ENCODE assay signal across 8 mouse cellular contexts in genomic region chr9:108452911-108453310, GRCm38 (mm10). TPM values are rescaled to one million over a fixed set of nuclear protein-coding genes. Genes with fewer than 3 reads are reported as not detected.
DNase-seq lines count a peak whose midpoint lies in the region; ATAC-seq and TF ChIP-seq lines count a peak whose summit lies in the region.
"Had no signal": no experiment of that assay in that cellular context is flagged by ENCODE, and none has a peak within 500 bp of the region (broad histone marks: within the 10 kb centered on the region; RNA-seq: fewer than 3 reads in every experiment).

No protein-coding gene starts in this region.

- no peak for TF ChIP-seq CTCF in liver, embryonic 14.5 days (IDR thresholded peaks at IDR 0.05; ENCODE audit: low read depth)
- no peak for TF ChIP-seq CTCF in stomach, postnatal 0 days (IDR thresholded peaks at IDR 0.05; ENCODE audit: low read depth)

- peak overlapping the region; percentile 63 for H3K4me3 ChIP-seq in lung, embryonic 16.5 days (ENCODE audit: low read length)
- H3K4me3 ChIP-seq in forebrain, embryonic 15.5 days: peak overlapping the region; percentile 51
- H3K4me3 ChIP-seq in liver, embryonic 14.5 days (ENCODE audit: insufficient read depth in 1 of 2, low read depth in 2 of 2, low read length in 2 of 2): peak overlapping the region in 1 of 2 experiments; percentile 71; a peak in 2 of 4 replicates
- H3K4me3 ChIP-seq in stomach, postnatal 0 days (ENCODE audit: low read depth, low read length): peak overlapping the region; percentile 61

- peaks cover 4% of the 10 kb centered on the region for H3K36me3 ChIP-seq in lung, embryonic 16.5 days (ENCODE audit: control insufficient read depth, insufficient read depth, low read length)
- H3K36me3 ChIP-seq in forebrain, embryonic 15.5 days: peaks cover 9% of the 10 kb centered on the region; the same call in 1 of the 2 replicates
- no peaks in the 10 kb centered on the region for H3K36me3 ChIP-seq in liver, embryonic 14.5 days (replicated peaks; ENCODE audit: control insufficient read depth, insufficient read depth, low read depth)
- no peaks in the 10 kb centered on the region for H3K36me3 ChIP-seq in stomach, postnatal 0 days (ENCODE audit: control insufficient read depth, insufficient read depth, low read length)

- H3K27ac ChIP-seq in lung, embryonic 16.5 days (ENCODE audit: low read length): peak overlapping the region; percentile 77; the same call in 1 of the 2 replicates
- peak overlapping the region; percentile 83 for H3K27ac ChIP-seq in forebrain, embryonic 15.5 days (replicated peaks)
- H3K27ac ChIP-seq in liver, embryonic 14.5 days: no peak overlapping the region
- peak overlapping the region; percentile 81 for H3K27ac ChIP-seq in stomach, postnatal 0 days (replicated peaks)

- ATAC-seq in lung, embryonic 16.5 days (ENCODE audit: low read depth): peak; percentile 9; the same call in 1 of the 2 replicates
- ATAC-seq in forebrain, embryonic 15.5 days (replicated peaks): peak; percentile 17; the same call in 1 of the 2 replicates
- ATAC-seq in liver, embryonic 14.5 days (ENCODE audit: insufficient read depth): peak; percentile 24
- ATAC-seq in stomach, postnatal 0 days (ENCODE audit: low FRiP score, low TSS enrichment): no peak

- TF ChIP-seq EP300 in liver, embryonic 14.5 days (IDR thresholded peaks at IDR 0.05; ENCODE audit: low read depth): no peak
- TF ChIP-seq EP300 in stomach, postnatal 0 days (optimal IDR thresholded peaks at IDR 0.05): no peak

- no peaks in the 10 kb centered on the region for H3K27me3 ChIP-seq in lung, embryonic 16.5 days (ENCODE audit: control insufficient read depth, insufficient read depth, low read depth, low read length)
- H3K27me3 ChIP-seq in forebrain, embryonic 15.5 days: no peaks in the 10 kb centered on the region
- H3K27me3 ChIP-seq in liver, embryonic 14.5 days (ENCODE audit: control insufficient read depth, insufficient read depth, low read length): no peaks in the 10 kb centered on the region
- H3K27me3 ChIP-seq in stomach, postnatal 0 days (ENCODE audit: control insufficient read depth, insufficient read depth, low read length): no peaks in the 10 kb centered on the region

- DNase-seq in lung, postnatal 36 days: no peak
- DNase-seq in liver, embryonic 14.5 days (ENCODE audit: low read depth in 3 of 3, low spot score in 3 of 3): no peak
- DNase-seq in stomach, postnatal 0 days (ENCODE audit: low spot score): no peak
- no peak for DNase-seq in adrenal gland, adult (ENCODE audit: inconsistent age in 2 of 2, low spot score in 1 of 2)
- DNase-seq in kidney, adult 11 months: no peak

- peaks cover 28% of the 10 kb centered on the region for H3K4me1 ChIP-seq in lung, embryonic 16.5 days (replicated peaks; ENCODE audit: control insufficient read depth, insufficient read depth, low read length)
- peaks cover 46% of the 10 kb centered on the region for H3K4me1 ChIP-seq in forebrain, embryonic 15.5 days
- peaks cover 27 to 45% of the 10 kb centered on the region in 2 experiments for H3K4me1 ChIP-seq in liver, embryonic 14.5 days (replicated peaks; ENCODE audit: control insufficient read depth in 2 of 2, insufficient read depth in 2 of 2, low read length in 1 of 2)
- H3K4me1 ChIP-seq in stomach, postnatal 0 days (replicated peaks; ENCODE audit: control insufficient read depth, insufficient read depth): 0 out of 2 replicates have a peak, but pooled peaks cover 2% of the 10 kb centered on the region

- H3K9me3 ChIP-seq in lung, embryonic 16.5 days (ENCODE audit: control insufficient read depth, low read length): no peaks in the 10 kb centered on the region
- no peaks in the 10 kb centered on the region for H3K9me3 ChIP-seq in forebrain, embryonic 15.5 days
- H3K9me3 ChIP-seq in liver, embryonic 14.5 days (ENCODE audit: control insufficient read depth, low read length): no peaks in the 10 kb centered on the region
- H3K9me3 ChIP-seq in stomach, postnatal 0 days (ENCODE audit: control insufficient read depth, low read length): no peaks in the 10 kb centered on the region

- peak overlapping the region; percentile 77 for H3K9ac ChIP-seq in lung, embryonic 16.5 days (ENCODE audit: low read length)
- H3K9ac ChIP-seq in forebrain, embryonic 15.5 days (replicated peaks): peak overlapping the region; percentile 60
- H3K9ac ChIP-seq in liver, embryonic 14.5 days (replicated peaks): no peak overlapping the region
- peak overlapping the region; percentile 69 for H3K9ac ChIP-seq in stomach, postnatal 0 days (ENCODE audit: low read length)

- WGBS in lung, embryonic 16.5 days: 38% methylated on average over 6 of the region's 6 CpGs
- WGBS in forebrain, embryonic 15.5 days: 42% methylated on average over 6 of the region's 6 CpGs
- 46% methylated on average over 6 of the region's 6 CpGs for WGBS in liver, embryonic 14.5 days (ENCODE audit: insufficient replicate concordance)
- 26% methylated on average over 6 of the region's 6 CpGs for WGBS in stomach, postnatal 0 days

- H3K4me2 ChIP-seq in lung, embryonic 16.5 days (ENCODE audit: low read depth, low read length): peak overlapping the region; percentile 88
- H3K4me2 ChIP-seq in forebrain, embryonic 15.5 days (replicated peaks): peak overlapping the region; percentile 72
- H3K4me2 ChIP-seq in liver, embryonic 14.5 days (ENCODE audit: low read depth): peak overlapping the region; percentile 98
- H3K4me2 ChIP-seq in stomach, postnatal 0 days (replicated peaks; ENCODE audit: low read depth): peak overlapping the region; percentile 90

RNA-seq across cellular contexts. Expression of gene Ccdc71, which starts 7.4 kb away (rescaled TPM):
- 50.7 and 58.0 TPM in 2 replicates for polyA plus RNA-seq in lung, embryonic 16.5 days (2015; fragmentation: Nextera tagmentation; extraction: Ambion mirVana)
- 60.9 and 61.6 TPM in 2 replicates for polyA plus RNA-seq in forebrain, embryonic 15.5 days (2015; fragmentation: Nextera tagmentation; extraction: Ambion mirVana)
- polyA plus RNA-seq in liver, embryonic 14.5 days (2012; rRNA removed): 8.6 and 9.7 TPM in 2 replicates
- polyA plus RNA-seq in liver, embryonic 14.5 days (2014; fragmentation: Nextera tagmentation; extraction: Ambion mirVana): 14.5 and 15.6 TPM in 2 replicates
- polyA plus RNA-seq in stomach, postnatal 0 days (2015; fragmentation: Nextera tagmentation; extraction: Ambion mirVana): 29.7 and 32.2 TPM in 2 replicates

RNA-seq across cellular contexts. Expression of gene Klhdc8b, which starts 8.5 kb away (rescaled TPM):
- 76.6 and 89.7 TPM in 2 replicates for polyA plus RNA-seq in lung, embryonic 16.5 days (2015; fragmentation: Nextera tagmentation; extraction: Ambion mirVana)
- polyA plus RNA-seq in forebrain, embryonic 15.5 days (2015; fragmentation: Nextera tagmentation; extraction: Ambion mirVana): 55.7 and 62.2 TPM in 2 replicates
- 13.1 and 16.5 TPM in 2 replicates for polyA plus RNA-seq in liver, embryonic 14.5 days (2012; rRNA removed)
- polyA plus RNA-seq in liver, embryonic 14.5 days (2014; fragmentation: Nextera tagmentation; extraction: Ambion mirVana): 6.9 and 9.5 TPM in 2 replicates
- polyA plus RNA-seq in stomach, postnatal 0 days (2015; fragmentation: Nextera tagmentation; extraction: Ambion mirVana): 37.2 and 46.7 TPM in 2 replicates

RNA-seq across cellular contexts. Expression of gene BC048562, which starts 16.6 kb away (rescaled TPM):
- not detected in 2 replicates for polyA plus RNA-seq in lung, embryonic 16.5 days (2015; fragmentation: Nextera tagmentation; extraction: Ambion mirVana)
- polyA plus RNA-seq in forebrain, embryonic 15.5 days (2015; fragmentation: Nextera tagmentation; extraction: Ambion mirVana): not detected in 2 replicates
- not detected in 2 replicates for polyA plus RNA-seq in liver, embryonic 14.5 days (2012; rRNA removed)
- polyA plus RNA-seq in liver, embryonic 14.5 days (2014; fragmentation: Nextera tagmentation; extraction: Ambion mirVana): not detected in 2 replicates
- polyA plus RNA-seq in stomach, postnatal 0 days (2015; fragmentation: Nextera tagmentation; extraction: Ambion mirVana): not detected in 2 replicates
- polyA plus RNA-seq: activated CD4-positive, CD25-positive, alpha-beta regulatory T cell, adult 4 months had no signal

RNA-seq across cellular contexts. Expression of gene Ccdc36, which starts 24.6 kb away (rescaled TPM):
- 1.7 and 2.6 TPM in 2 replicates for polyA plus RNA-seq in lung, embryonic 16.5 days (2015; fragmentation: Nextera tagmentation; extraction: Ambion mirVana)
- polyA plus RNA-seq in forebrain, embryonic 15.5 days (2015; fragmentation: Nextera tagmentation; extraction: Ambion mirVana): 0.93 and 1.0 TPM in 2 replicates
- 0.12 and 0.20 TPM in 2 replicates for polyA plus RNA-seq in liver, embryonic 14.5 days (2012; rRNA removed)
- polyA plus RNA-seq in liver, embryonic 14.5 days (2014; fragmentation: Nextera tagmentation; extraction: Ambion mirVana): 0.24 and 0.27 TPM in 2 replicates
- 0.39 and 0.41 TPM in 2 replicates for polyA plus RNA-seq in stomach, postnatal 0 days (2015; fragmentation: Nextera tagmentation; extraction: Ambion mirVana)
- polyA plus RNA-seq: activated CD4-positive, CD25-positive, alpha-beta regulatory T cell, adult 4 months had no signal

RNA-seq across cellular contexts. Expression of gene Lamb2, which starts 26.6 kb away (rescaled TPM):
- polyA plus RNA-seq in lung, embryonic 16.5 days (2015; fragmentation: Nextera tagmentation; extraction: Ambion mirVana): 86.0 and 95.5 TPM in 2 replicates
- 15.7 and 18.8 TPM in 2 replicates for polyA plus RNA-seq in forebrain, embryonic 15.5 days (2015; fragmentation: Nextera tagmentation; extraction: Ambion mirVana)
- polyA plus RNA-seq in liver, embryonic 14.5 days (2012; rRNA removed): 8.3 and 9.1 TPM in 2 replicates
- polyA plus RNA-seq in liver, embryonic 14.5 days (2014; fragmentation: Nextera tagmentation; extraction: Ambion mirVana): 4.3 and 5.8 TPM in 2 replicates
- polyA plus RNA-seq in stomach, postnatal 0 days (2015; fragmentation: Nextera tagmentation; extraction: Ambion mirVana): 19.2 and 21.8 TPM in 2 replicates
